Mouse (Mus musculus) CH12.LX (cell line): ENCODE measurements around the gene Ldb3.

Source experiments
- CHD2 ChIP-seq: IDR thresholded peaks from 2 replicates; pipeline ENCODE4 v1.6.1; 2011; ENCODE audit warnings: low read length, improper control_type of control experiment
- EP300 ChIP-seq: IDR thresholded peaks from 2 replicates; pipeline ENCODE4 v1.6.1; 2011; ENCODE audit warnings: low read length, improper control_type of control experiment
- HCFC1 ChIP-seq: IDR thresholded peaks from 2 replicates; pipeline ENCODE4 v1.6.1; 2012; ENCODE audit warnings: low read depth, mild to moderate bottlenecking, inconsistent platforms, low read length, improper control_type of control experiment
- MAX ChIP-seq: IDR thresholded peaks from 2 replicates; pipeline ENCODE4 v1.6.1; 2011; ENCODE audit warnings: low read length, improper control_type of control experiment

- no peak for TF ChIP-seq MAX
- no peak for TF ChIP-seq EP300
- TF ChIP-seq HCFC1 = no peak
- TF ChIP-seq CHD2 = no peak
Observed at GRCm38 (mm10) chr14:34618808-34619207, 30.3 kb upstream of the Ldb3 start.
